In the genomic region with DNA sequence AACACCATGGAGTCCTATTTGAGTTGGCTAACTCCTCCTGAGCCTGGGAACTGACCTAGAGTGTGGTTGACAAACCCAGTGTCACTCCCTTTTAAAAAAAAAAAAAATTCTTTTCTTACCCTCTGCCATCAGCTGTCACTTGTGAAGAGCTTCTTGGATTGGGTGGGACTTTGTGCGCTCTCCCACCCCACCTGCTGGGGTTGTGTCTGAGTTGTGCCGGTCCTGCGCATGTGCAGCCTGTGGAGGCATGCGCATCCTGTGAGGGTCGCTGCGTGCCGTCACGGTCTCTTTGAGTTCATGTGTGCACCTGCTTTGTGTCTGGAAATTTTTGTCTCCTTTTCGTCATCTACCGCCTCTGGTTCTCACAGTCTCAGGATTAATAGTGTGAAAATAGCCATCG, we compare ENCODE assay signal across 11 mouse cellular contexts. TPM values are rescaled to one million over a fixed set of nuclear protein-coding genes. Genes with fewer than 3 reads are reported as not detected.
DNase-seq lines count a peak whose midpoint lies in the region; ATAC-seq and TF ChIP-seq lines count a peak whose summit lies in the region.
"Had no signal": no experiment of that assay in that cellular context is flagged by ENCODE, and none has a peak within 500 bp of the region (broad histone marks: within the 10 kb centered on the region; RNA-seq: fewer than 3 reads in every experiment).

No protein-coding gene starts in this region.

- TF ChIP-seq EP300 in CH12.LX (IDR thresholded peaks at IDR 0.05; ENCODE audit: low read length): no peak; the same call in 1 of the 2 replicates
- no peak for TF ChIP-seq EP300 in liver, postnatal 0 days (IDR thresholded peaks at IDR 0.05; ENCODE audit: low read depth)

- peak in 1 of 2 experiments; percentile 43; a peak in 2 of 4 replicates for TF ChIP-seq CTCF in CH12.LX (conservative IDR thresholded peaks at IDR 0.05 in 1 of 2, IDR thresholded peaks at IDR 0.05 in 1 of 2; ENCODE audit: low read depth in 2 of 2, low read length in 2 of 2)
- TF ChIP-seq CTCF in liver, postnatal 0 days (IDR thresholded peaks at IDR 0.05; ENCODE audit: low read depth): no peak

- peaks cover 2% of the 10 kb centered on the region for H3K27me3 ChIP-seq in CH12.LX (replicated peaks)
- H3K27me3 ChIP-seq in hindbrain, embryonic 10.5 days (ENCODE audit: insufficient read depth, poor library complexity, severe bottlenecking): no peaks in the 10 kb centered on the region
- no peaks in the 10 kb centered on the region for H3K27me3 ChIP-seq in midbrain, embryonic 12.5 days
- H3K27me3 ChIP-seq in liver, postnatal 0 days (ENCODE audit: insufficient read depth, low read length): no peaks in the 10 kb centered on the region

- no peak for TF ChIP-seq RAD21 in CH12.LX (IDR thresholded peaks at IDR 0.05; ENCODE audit: low read depth, low read length)

- peaks cover 37 to 52% of the 10 kb centered on the region in 2 experiments for H3K4me1 ChIP-seq in CH12.LX (ENCODE audit: control insufficient read depth in 1 of 2, insufficient read depth in 2 of 2)
- H3K4me1 ChIP-seq in hindbrain, embryonic 10.5 days (replicated peaks): peaks cover 8% of the 10 kb centered on the region
- H3K4me1 ChIP-seq in midbrain, embryonic 12.5 days: no peaks in the 10 kb centered on the region
- H3K4me1 ChIP-seq in liver, postnatal 0 days (ENCODE audit: insufficient read depth): no peaks in the 10 kb centered on the region

- DNase-seq in CH12.LX (ENCODE audit: extremely low read depth): peak; percentile 74
- peak; percentile 60 for DNase-seq in ZHBTc4 (ENCODE audit: low read depth, low spot score)
- peak; percentile 64 for DNase-seq in hindbrain, embryonic 10.5 days (ENCODE audit: low spot score)
- DNase-seq in ovary, adult 18-20 months (ENCODE audit: low spot score): no peak
- DNase-seq in liver, postnatal 0 days: no peak
- DNase-seq in cerebellum, postnatal 14 days: no peak
- DNase-seq in adrenal gland, postnatal 25 days: no peak

- no peak overlapping the region for H3K4me3 ChIP-seq in CH12.LX (replicated peaks in 1 of 3; ENCODE audit: low read depth in 2 of 3, low read length in 2 of 3, poor library complexity in 1 of 3)
- peak overlapping the region; percentile 26 for H3K4me3 ChIP-seq in hindbrain, embryonic 10.5 days
- 0 out of 2 replicates have a peak overlapping the region, but pooled peaks have one; percentile 0 for H3K4me3 ChIP-seq in midbrain, embryonic 12.5 days
- H3K4me3 ChIP-seq in liver, postnatal 0 days (ENCODE audit: low read depth, low read length): no peak overlapping the region

- peak overlapping the region; percentile 92 for H3K4me2 ChIP-seq in CH12.LX (ENCODE audit: insufficient read depth, low read depth, poor library complexity, severe bottlenecking)
- H3K4me2 ChIP-seq in midbrain, embryonic 12.5 days (replicated peaks): peak overlapping the region; percentile 24
- H3K4me2 ChIP-seq in liver, postnatal 0 days (ENCODE audit: low read depth, low read length): no peak overlapping the region

- peak; percentile 34; the same call in 1 of the 2 replicates for TF ChIP-seq POLR2A in CH12.LX (IDR thresholded peaks at IDR 0.05; ENCODE audit: low read depth, low read length)

- H3K27ac ChIP-seq in CH12.LX (ENCODE audit: insufficient read depth, low read depth): peak overlapping the region; percentile 17; the same call in 1 of the 2 replicates
- no peak overlapping the region for H3K27ac ChIP-seq in hindbrain, embryonic 10.5 days
- H3K27ac ChIP-seq in midbrain, embryonic 12.5 days (replicated peaks): no peak overlapping the region
- no peak overlapping the region for H3K27ac ChIP-seq in liver, postnatal 0 days (ENCODE audit: low read depth)
- H3K27ac ChIP-seq: stomach, postnatal 0 days had no signal

- no peaks in the 10 kb centered on the region for H3K9me3 ChIP-seq in CH12.LX (replicated peaks; ENCODE audit: low read length)
- H3K9me3 ChIP-seq in hindbrain, embryonic 10.5 days: no peaks in the 10 kb centered on the region
- no peaks in the 10 kb centered on the region for H3K9me3 ChIP-seq in midbrain, embryonic 12.5 days
- no peaks in the 10 kb centered on the region for H3K9me3 ChIP-seq in liver, postnatal 0 days (ENCODE audit: low read length)

- ATAC-seq in midbrain, embryonic 12.5 days (ENCODE audit: low FRiP score, low read depth): peak; percentile 69; the same call in 1 of the 2 replicates
- no peak for ATAC-seq in liver, postnatal 0 days

- peaks cover 5% of the 10 kb centered on the region; the same call in 1 of the 2 replicates for H3K79me2 ChIP-seq in CH12.LX (replicated peaks; ENCODE audit: control insufficient read depth, extremely low read depth, insufficient read depth, poor library complexity, severe bottlenecking)

- no peaks in the 10 kb centered on the region for H3K36me3 ChIP-seq in CH12.LX (replicated peaks in 1 of 2; ENCODE audit: control insufficient read depth in 1 of 2, insufficient read depth in 1 of 2, low read length in 1 of 2)
- no peaks in the 10 kb centered on the region for H3K36me3 ChIP-seq in hindbrain, embryonic 10.5 days
- no peaks in the 10 kb centered on the region for H3K36me3 ChIP-seq in midbrain, embryonic 12.5 days
- no peaks in the 10 kb centered on the region for H3K36me3 ChIP-seq in liver, postnatal 0 days (replicated peaks; ENCODE audit: insufficient read depth, low read length)

- 3% methylated on average over 11 of the region's 11 CpGs for WGBS in hindbrain, embryonic 10.5 days
- 4% methylated on average over 11 of the region's 11 CpGs for WGBS in midbrain, embryonic 12.5 days
- 14% methylated on average over 11 of the region's 11 CpGs for WGBS in liver, postnatal 0 days (ENCODE audit: insufficient replicate concordance)

- H3K9ac ChIP-seq in CH12.LX (ENCODE audit: insufficient read depth, low read depth): no peak overlapping the region; the same call in 1 of the 2 replicates
- H3K9ac ChIP-seq in midbrain, embryonic 12.5 days (replicated peaks): no peak overlapping the region
- no peak overlapping the region for H3K9ac ChIP-seq in liver, postnatal 0 days (replicated peaks)

- dilution Hi-C loops in CH12.LX (cut with MboI; ENCODE audit: extremely low pct_ligation_motif_present, extremely low pct_unique_long_range_greater_than_20kb, low sequenced_read_pairs): no loop called here

- in situ Hi-C loops in CH12.LX (cut with MboI; ENCODE audit: low pct_ligation_motif_present, low pct_unique_long_range_greater_than_20kb, low sequenced_read_pairs): no loop called here

TF ChIP-seq in CH12.LX, 34 proteins besides CTCF, POLR2A, EP300 and RAD21 (continues in another document):
- TF ChIP-seq PAX5 (IDR thresholded peaks at IDR 0.05; ENCODE audit: low read length) (no peak), POLR2AphosphoS2 (IDR thresholded peaks at IDR 0.05; ENCODE audit: low read depth, low read length) (no peak), BHLHE40 (IDR thresholded peaks at IDR 0.05; ENCODE audit: low read depth, low read length) (peak; percentile 97), USF1 (IDR thresholded peaks at IDR 0.05; ENCODE audit: low read depth, low read length) (no peak), ZNF384 (IDR thresholded peaks at IDR 0.05; ENCODE audit: low read depth, low read length) (peak; percentile 66), HCFC1 (IDR thresholded peaks at IDR 0.05; ENCODE audit: low read depth, low read length) (no peak), ZC3H11A (IDR thresholded peaks at IDR 0.05; ENCODE audit: low read depth, low read length) (no peak), KAT2A (IDR thresholded peaks at IDR 0.05; ENCODE audit: insufficient replicate concordance, low read length) (no peak), USF2 (conservative IDR thresholded peaks at IDR 0.05; ENCODE audit: low read depth, low read length) (no peak), GABPA (IDR thresholded peaks at IDR 0.05; ENCODE audit: insufficient replicate concordance, low read depth, low read length) (no peak), RCOR1 (conservative IDR thresholded peaks at IDR 0.05; ENCODE audit: low read depth, low read length) (no peak), MXI1 (IDR thresholded peaks at IDR 0.05; ENCODE audit: low read depth, low read length) (no peak), IRF4 (IDR thresholded peaks at IDR 0.05; ENCODE audit: low read depth, low read length) (peak; percentile 12; the same call in 1 of the 2 replicates), JUND (conservative IDR thresholded peaks at IDR 0.05; ENCODE audit: low read depth, low read length) (no peak), MYC (IDR thresholded peaks at IDR 0.05; ENCODE audit: low read depth, low read length) (peak; percentile 45; the same call in 1 of the 2 replicates), CHD2 (IDR thresholded peaks at IDR 0.05; ENCODE audit: low read length) (no peak), UBTF (IDR thresholded peaks at IDR 0.05; ENCODE audit: low read depth, low read length) (no peak), SMC3 (IDR thresholded peaks at IDR 0.05; ENCODE audit: low read depth, low read length) (peak; percentile 10; the same call in 1 of the 2 replicates)

RNA-seq across cellular contexts. Expression of gene Cyp2b19, which starts 23.6 kb away (rescaled TPM):
- total RNA-seq in CH12.LX (2012; rRNA removed) (0.04 TPM in 2 replicates), CH12.LX (2014; rRNA removed) (not detected in 2 replicates)
- 0.11 and 0.22 TPM in 2 replicates for polyA plus RNA-seq in CH12.LX (2012; ENCODE audit: insufficient read length, low read depth)
- polyA plus RNA-seq in hindbrain, embryonic 10.5 days (2016; fragmentation: Nextera tagmentation; extraction: Ambion mirVana): 0.07 TPM in 1 of 2 replicates, not detected in the other
- polyA plus RNA-seq in midbrain, embryonic 12.5 days (2016; fragmentation: Nextera tagmentation; extraction: Ambion mirVana): 0.08 and 0.13 TPM in 2 replicates
- not detected in 2 replicates for polyA plus RNA-seq in liver, postnatal 0 days (2015; fragmentation: Nextera tagmentation; extraction: Ambion mirVana)
- not detected in 2 replicates for total RNA-seq in adrenal gland, postnatal 25 days (2021)
- total RNA-seq: megakaryocyte, adult 5-6 weeks had no signal
- polyA plus RNA-seq: intestine, embryonic 14.5 days had no signal

RNA-seq across cellular contexts. Expression of gene Cyp2g1, which starts 28.2 kb away (rescaled TPM):
- 0.25 and 0.34 TPM in 2 replicates for total RNA-seq in CH12.LX (2012; rRNA removed)
- total RNA-seq in CH12.LX (2014; rRNA removed): not detected in 2 replicates
- not detected in 2 replicates for polyA plus RNA-seq in CH12.LX (2012; ENCODE audit: insufficient read length, low read depth)
- not detected in 2 replicates for polyA plus RNA-seq in hindbrain, embryonic 10.5 days (2016; fragmentation: Nextera tagmentation; extraction: Ambion mirVana)
- not detected in 2 replicates for polyA plus RNA-seq in midbrain, embryonic 12.5 days (2016; fragmentation: Nextera tagmentation; extraction: Ambion mirVana)
- 0.59 and 0.80 TPM in 2 replicates for polyA plus RNA-seq in liver, postnatal 0 days (2015; fragmentation: Nextera tagmentation; extraction: Ambion mirVana)
- not detected in 2 replicates for total RNA-seq in adrenal gland, postnatal 25 days (2021)
- total RNA-seq: megakaryocyte, adult 5-6 weeks had no signal
- polyA plus RNA-seq: intestine, embryonic 14.5 days; stomach, postnatal 0 days had no signal

RNA-seq across cellular contexts. Expression of gene Cyp2a5, which starts 54.6 kb away (rescaled TPM):
- not detected in 2 replicates for total RNA-seq in CH12.LX (2012; rRNA removed)
- total RNA-seq in CH12.LX (2014; rRNA removed): not detected in 2 replicates
- not detected in 2 replicates for polyA plus RNA-seq in CH12.LX (2012; ENCODE audit: insufficient read length, low read depth)
- not detected in 2 replicates for polyA plus RNA-seq in hindbrain, embryonic 10.5 days (2016; fragmentation: Nextera tagmentation; extraction: Ambion mirVana)
- not detected in 2 replicates for polyA plus RNA-seq in midbrain, embryonic 12.5 days (2016; fragmentation: Nextera tagmentation; extraction: Ambion mirVana)
- 5.4 and 5.6 TPM in 2 replicates for polyA plus RNA-seq in liver, postnatal 0 days (2015; fragmentation: Nextera tagmentation; extraction: Ambion mirVana)
- 0.49 and 7.2 TPM in 2 replicates for total RNA-seq in adrenal gland, postnatal 25 days (2021)
- total RNA-seq: megakaryocyte, adult 5-6 weeks had no signal
- polyA plus RNA-seq: intestine, embryonic 14.5 days had no signal

Comparison
In these comparisons a context has a peak if more than half of its experiments do, and no peak if none do; other contexts are left out.
1. DNase-seq: peak in CH12.LX (single experiment), ZHBTc4 (single experiment) and hindbrain, embryonic 10.5 days (single experiment); none in ovary, adult 18-20 months (single experiment), liver, postnatal 0 days (single experiment), cerebellum, postnatal 14 days (0 of 2) and adrenal gland, postnatal 25 days (single experiment).
2. H3K4me3 ChIP-seq: peak in hindbrain, embryonic 10.5 days (single experiment) and midbrain, embryonic 12.5 days (single experiment); none in CH12.LX (0 of 3) and liver, postnatal 0 days (single experiment).